Mouse (Mus musculus) embryonic facial prominence, embryonic 13.5 days (tissue): ENCODE results near the gene Prkcq. TPM values are rescaled to one million over a fixed set of nuclear protein-coding genes. Genes with fewer than 3 reads are reported as not detected.
"Not testable (repeated sequence)": the region's sequence is repeated elsewhere in the genome, so short reads cannot be mapped to it uniquely, and the experiment has no call there.

Experiments used
- ATAC-seq: fragments of 200-750 bp; cut with Nextera tagmentation; 2 replicates; pipeline ENCODE4 v1.8.0; 2017; ENCODE audit warnings: low read depth; ENCODE audit not compliant: insufficient number of reproducible peaks, insufficient read depth, low FRiP score, low TSS enrichment
- H3K27ac ChIP-seq: fragments of 300-500 bp; sonication (generic); 2 replicates; pipeline ENCODE4 v1.5.1; 2015; ENCODE audit warnings: moderate library complexity, mild to moderate bottlenecking, inconsistent platforms
- H3K27me3 ChIP-seq: fragments of 300-500 bp; sonication (generic); 2 replicates; pipeline ENCODE4 v1.6.1; 2015; ENCODE audit warnings: mild to moderate bottlenecking, inconsistent platforms
- H3K36me3 ChIP-seq: fragments of 300-500 bp; sonication (generic); 2 replicates; pipeline ENCODE4 v1.6.1; 2015; ENCODE audit warnings: mild to moderate bottlenecking, inconsistent platforms
- H3K4me1 ChIP-seq: fragments of 300-500 bp; sonication (generic); 2 replicates; pipeline ENCODE4 v1.6.1; 2015; ENCODE audit warnings: inconsistent platforms
- H3K4me2 ChIP-seq: fragments of 300-500 bp; sonication (generic); 2 replicates; pipeline ENCODE4 v1.6.1; 2015; ENCODE audit warnings: moderate library complexity, mild to moderate bottlenecking, inconsistent platforms
- H3K4me3 ChIP-seq: fragments of 300-500 bp; sonication (generic); 2 replicates; pipeline ENCODE4 v1.5.1; 2015; ENCODE audit warnings: mild to moderate bottlenecking, inconsistent platforms
- H3K9ac ChIP-seq: fragments of 300-500 bp; sonication (generic); 2 replicates; pipeline ENCODE4 v1.6.1; 2015; ENCODE audit warnings: mild to moderate bottlenecking, inconsistent platforms
- H3K9me3 ChIP-seq: fragments of 300-500 bp; sonication (generic); 2 replicates; pipeline ENCODE4 v1.6.1; 2016; ENCODE audit warnings: inconsistent platforms
- WGBS: fragments of 180-500 bp; shearing (Covaris S2); methylation state at CpG from one replicate; pipeline ENCODE4 v1.1.7; 2015; ENCODE audit warnings: mixed read lengths; 5-methylcytosine and 5-hydroxymethylcytosine counted together
- polyA plus RNA-seq: library from polyadenylated mRNA; unstranded; fragments of >200 nt; fragmentation: Nextera tagmentation; extraction: Ambion mirVana; gene quantifications from 2 replicates; pipeline ENCODE4 v1.2.1, GENCODE M21; 2015

The Prkcq gene
- polyA plus RNA-seq, 1 experiment from 2014 or later, result 6.9 TPM

DNA sequence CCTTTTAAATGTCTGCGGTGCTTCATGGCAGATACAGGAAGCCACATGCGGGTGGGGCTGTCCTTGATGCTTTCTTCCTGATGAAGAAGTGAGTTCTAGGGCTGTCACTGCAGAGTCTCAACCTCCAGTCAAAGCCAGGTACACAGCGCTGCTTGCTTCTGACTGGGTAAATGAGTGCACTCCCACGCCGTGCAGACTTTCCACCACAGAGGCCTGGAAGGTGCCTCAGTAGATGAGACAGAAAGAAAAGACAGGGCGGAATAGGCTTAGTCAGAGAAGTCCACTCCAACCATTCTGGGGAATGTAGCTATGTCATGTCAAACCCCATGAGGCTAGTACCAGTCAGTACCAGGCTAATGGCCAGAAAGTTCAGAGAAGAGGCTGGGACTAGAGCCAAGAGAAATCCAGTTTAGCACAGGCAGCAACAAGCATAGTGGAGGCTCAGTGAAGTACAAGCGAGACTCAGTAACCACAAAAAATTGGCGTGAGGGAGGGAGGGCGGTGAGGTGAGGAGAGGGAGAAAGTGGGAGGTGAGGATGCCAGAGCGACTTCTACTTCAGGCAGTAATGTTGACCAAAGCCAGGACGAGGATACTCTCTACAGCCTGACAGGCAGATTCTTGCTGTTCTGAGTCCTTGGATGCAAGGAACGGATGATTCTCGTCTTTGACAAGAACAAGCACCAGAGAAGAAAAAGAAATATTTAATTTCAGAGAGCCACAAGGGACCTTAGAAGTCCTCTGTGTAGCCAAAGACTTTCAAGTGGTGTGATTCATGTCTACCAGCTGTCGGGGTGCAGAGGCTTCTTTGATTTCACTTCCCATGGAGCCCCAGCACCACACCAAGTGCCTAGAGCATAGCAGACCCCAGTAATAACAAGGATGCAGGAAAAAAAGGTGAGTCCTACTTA is 167.3 kb downstream of the Prkcq start:
- ATAC-seq, result no peak
- Histone ChIP-seq H3K4me2 (no peak overlapping the region), H3K9me3 (no peaks in the 10 kb centered on the region), H3K9ac (no peak overlapping the region), H3K4me1 (peaks cover 7% of the 10 kb centered on the region; the same call in 1 of the 2 replicates), H3K27me3 (no peaks in the 10 kb centered on the region), H3K4me3 (no peak overlapping the region), H3K36me3 (no peaks in the 10 kb centered on the region), H3K27ac (no peak overlapping the region)
- 68% methylated on average over 14 of the region's 14 CpGs for WGBS

DNA sequence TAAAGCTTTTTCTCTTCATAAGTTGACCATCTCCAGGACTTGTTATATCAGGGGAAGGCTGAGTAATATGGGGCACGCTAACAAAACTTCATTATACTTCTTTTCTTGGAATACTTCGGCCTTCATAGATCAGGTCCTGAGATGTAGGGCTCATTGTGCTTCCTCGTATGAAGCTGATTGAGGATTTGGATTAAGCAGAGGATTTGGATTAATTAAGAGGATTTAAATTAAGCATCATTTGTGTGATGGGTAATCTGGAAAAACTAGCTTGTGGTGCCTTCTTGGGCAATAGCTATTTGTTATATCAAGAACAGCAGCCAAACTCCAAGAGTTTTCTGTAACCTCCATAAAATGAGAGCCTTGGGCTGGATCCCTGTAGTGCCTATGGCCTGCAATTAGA is 172.8 kb downstream of the Prkcq start:
- Histone ChIP-seq H3K4me1 (no peaks in the 10 kb centered on the region), H3K27me3 (no peaks in the 10 kb centered on the region), H3K4me2 (no peak overlapping the region), H3K9me3 (no peaks in the 10 kb centered on the region), H3K36me3 (no peaks in the 10 kb centered on the region), H3K9ac (no peak overlapping the region), H3K4me3 (no peak overlapping the region), H3K27ac (no peak overlapping the region)
- ATAC-seq, result no peak
- 91% methylated on average over 3 of the region's 3 CpGs for WGBS

DNA sequence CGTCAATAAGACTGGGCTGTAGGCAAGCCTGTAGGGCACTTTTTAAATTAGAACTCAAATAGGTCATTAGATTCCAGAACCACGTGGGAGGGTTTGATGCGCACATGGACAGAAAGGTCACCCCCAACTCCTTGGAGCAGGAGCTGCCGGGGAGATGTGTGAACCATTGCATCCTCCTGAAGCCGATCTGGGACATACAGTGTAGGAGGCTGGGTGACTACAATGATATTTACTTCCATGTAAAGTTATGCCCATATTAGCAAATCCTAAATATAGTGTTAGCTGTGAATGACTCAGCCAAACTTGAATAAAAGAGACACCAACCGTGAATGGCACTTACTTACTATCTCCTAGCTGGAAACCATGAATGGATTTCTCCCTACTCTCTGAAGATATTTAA is 174.5 kb downstream of the Prkcq start:
- ATAC-seq, H3K9me3 ChIP-seq, H3K36me3 ChIP-seq, H3K4me3 ChIP-seq, H3K9ac ChIP-seq, H3K27ac ChIP-seq, H3K4me1 ChIP-seq, H3K4me2 ChIP-seq, H3K27me3 ChIP-seq: not testable (repeated sequence)
- WGBS, result 89% methylated on average over 6 of the region's 6 CpGs

DNA sequence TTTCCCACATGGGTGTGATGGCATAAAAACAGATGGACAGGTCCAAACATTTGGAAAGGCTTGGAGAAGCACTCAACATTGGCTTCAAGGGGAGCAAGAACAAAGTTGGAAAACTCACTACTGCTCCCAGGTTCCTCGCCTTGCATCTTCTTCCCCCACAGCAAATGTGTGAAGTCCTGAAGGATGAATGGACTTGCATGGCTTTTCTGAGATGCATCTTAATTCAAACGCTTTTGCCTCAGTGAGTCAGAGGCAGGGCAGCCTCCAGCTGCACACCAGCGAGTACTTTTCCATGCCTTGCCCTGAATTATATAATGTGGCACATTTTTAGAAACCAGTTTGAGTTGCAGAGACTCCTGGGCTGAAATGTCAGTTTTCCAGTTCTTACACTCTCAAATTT is 175.9 kb downstream of the Prkcq start:
- Histone ChIP-seq H3K27me3 (no peaks in the 10 kb centered on the region), H3K9ac (no peak overlapping the region), H3K9me3 (no peaks in the 10 kb centered on the region), H3K27ac (no peak overlapping the region), H3K4me1 (no peaks in the 10 kb centered on the region), H3K4me2 (no peak overlapping the region), H3K4me3 (no peak overlapping the region), H3K36me3 (no peaks in the 10 kb centered on the region)
- 81% methylated on average over 3 of the region's 3 CpGs for WGBS
- no peak for ATAC-seq
